Mouse (Mus musculus): ENCODE measurements around the gene Mapkapk5.

Gene Mapkapk5

GRCm38 (mm10) chr5:121545793-121546529, at the start of gene Mapkapk5:
Gene Mapkapk5, minus strand, starts transcription at chr5:121545905.
- peak; percentile 97 to 99 for DNase-seq (ENCODE audit: low spot score in 2 of 2)

- no peak for DNase-seq (ENCODE audit: low spot score in 2 of 2)
Measured at GRCm38 (mm10) chr5:121594714-121595313, 49.1 kb upstream of the Mapkapk5 start.

- DNase-seq (ENCODE audit: low spot score in 2 of 2): peak; percentile 84 to 93
Measured at GRCm38 (mm10) chr5:121593451-121594401, 48.0 kb upstream of the Mapkapk5 start, which contains the start of gene Aldh2. Gene Aldh2, minus strand, starts transcription at chr5:121593824.

DNA sequence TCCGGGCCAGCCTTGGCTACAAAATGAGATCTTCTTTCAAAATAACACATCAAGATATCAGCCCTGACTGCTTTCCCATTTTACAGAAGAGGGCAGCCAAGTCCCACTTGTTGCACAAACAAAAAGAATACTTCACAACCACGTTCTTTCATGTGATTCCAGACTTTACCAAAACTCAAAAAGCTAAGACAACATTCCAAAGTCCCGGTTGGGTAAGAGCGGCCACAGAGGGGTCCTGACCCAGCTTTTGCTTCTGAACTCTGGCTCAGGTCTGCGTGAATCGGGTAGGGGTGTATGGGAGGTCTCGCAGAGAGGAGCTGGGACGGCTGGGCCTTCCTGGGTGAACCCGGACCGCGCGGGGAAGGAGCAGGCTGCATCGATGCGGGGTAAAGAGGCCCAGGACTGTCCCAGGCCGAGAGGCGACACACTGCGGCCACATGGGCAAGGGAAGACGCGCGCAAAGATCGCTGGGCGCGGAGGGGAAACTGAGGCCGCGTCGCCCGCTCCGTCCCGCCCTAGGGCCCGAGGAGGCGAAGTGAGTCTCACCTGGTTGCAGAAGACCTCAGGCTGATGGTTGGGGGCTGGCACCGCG, 47.2 kb upstream of the Mapkapk5 start:
- peak; percentile 39 to 75 for DNase-seq (ENCODE audit: low spot score in 2 of 2)

DNA sequence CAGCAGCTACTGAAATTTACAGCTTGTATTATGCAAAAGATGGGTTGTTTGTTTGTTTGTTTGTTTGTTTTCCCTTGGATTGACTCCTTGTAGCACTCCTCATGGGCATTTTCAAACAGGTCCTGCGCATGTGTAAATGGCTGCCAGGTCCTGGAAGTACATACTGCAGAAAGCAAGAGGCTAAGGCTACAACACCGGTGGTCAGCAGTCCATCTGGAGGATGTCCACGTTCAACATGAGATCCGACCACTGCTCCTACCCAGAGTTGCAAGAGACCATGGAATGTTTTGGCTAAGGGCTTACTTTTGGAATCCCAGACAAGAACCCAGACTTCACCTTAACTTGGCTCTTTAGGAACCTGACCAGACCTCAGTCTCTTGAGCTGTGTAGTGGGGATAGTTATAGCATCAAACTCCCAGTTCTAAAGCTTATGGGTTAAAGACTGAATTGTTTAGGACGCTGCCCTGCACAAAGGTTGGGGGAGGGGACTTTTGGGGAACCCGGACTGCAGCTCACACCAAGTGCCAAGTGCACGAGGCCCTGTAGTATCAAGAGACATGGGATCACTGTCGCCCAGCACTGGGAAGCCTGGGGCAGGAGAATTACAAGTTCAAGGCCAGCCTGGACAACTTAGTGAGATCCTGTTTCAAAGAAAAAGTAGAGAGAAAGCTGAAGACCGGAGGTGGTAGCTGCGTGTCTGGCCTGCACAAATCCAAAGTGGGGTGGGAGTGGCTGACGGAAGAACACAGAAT, 46.5 kb upstream of the Mapkapk5 start:
- DNase-seq (ENCODE audit: low spot score in 2 of 2): no peak

DNA sequence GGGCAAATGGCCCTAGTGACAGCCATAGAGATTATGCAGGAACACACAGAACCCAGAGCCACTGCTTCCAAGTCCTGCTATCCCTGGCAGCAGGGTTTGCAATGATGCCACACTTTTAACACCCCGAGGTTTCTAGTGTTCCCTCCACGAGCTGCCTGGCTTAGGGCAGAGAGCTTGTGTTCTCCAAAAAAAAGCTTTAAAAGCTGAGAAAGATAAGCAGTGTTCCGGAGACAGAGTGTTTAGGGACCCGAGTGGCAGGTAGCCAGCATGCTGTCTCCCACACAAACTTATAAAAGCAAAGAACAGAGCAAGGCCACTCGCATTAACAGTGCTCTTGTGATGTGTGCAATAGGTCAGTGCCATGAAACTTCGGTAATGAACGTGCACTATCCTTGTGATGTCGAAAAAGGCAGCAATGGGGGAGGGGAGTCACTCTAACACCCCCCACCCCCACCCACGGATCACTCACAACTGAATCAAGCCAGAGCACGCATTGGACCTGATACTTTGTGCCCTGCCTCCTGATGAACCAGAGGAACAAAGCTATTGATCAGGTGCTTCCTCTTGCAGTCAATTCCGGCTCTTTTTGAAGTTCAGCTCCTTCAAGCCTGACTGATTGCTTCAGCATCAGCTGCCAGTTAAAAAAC, 45.8 kb upstream of the Mapkapk5 start:
- no peak for DNase-seq (ENCODE audit: low spot score in 2 of 2)

DNA sequence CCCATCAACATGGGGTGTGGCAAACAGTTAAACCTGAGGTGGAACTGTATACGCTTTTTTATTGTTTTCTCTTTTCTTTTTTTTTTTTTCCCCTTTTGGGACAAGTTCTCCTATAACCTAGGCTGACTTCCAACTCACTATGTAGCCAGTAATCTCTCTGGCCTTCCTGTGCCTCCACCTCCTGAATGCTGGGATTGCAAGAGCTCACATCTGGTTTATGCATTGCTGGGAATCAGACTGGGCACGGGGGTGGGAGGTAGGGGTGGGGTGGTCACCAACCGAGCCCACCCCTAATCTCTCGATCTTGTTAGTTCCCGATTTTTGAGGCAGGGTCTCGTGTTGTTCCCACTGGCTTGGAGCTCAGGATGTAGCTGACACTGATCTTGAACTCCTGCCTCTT, 44.2 kb upstream of the Mapkapk5 start:
- DNase-seq (ENCODE audit: low spot score in 2 of 2): no peak

DNA sequence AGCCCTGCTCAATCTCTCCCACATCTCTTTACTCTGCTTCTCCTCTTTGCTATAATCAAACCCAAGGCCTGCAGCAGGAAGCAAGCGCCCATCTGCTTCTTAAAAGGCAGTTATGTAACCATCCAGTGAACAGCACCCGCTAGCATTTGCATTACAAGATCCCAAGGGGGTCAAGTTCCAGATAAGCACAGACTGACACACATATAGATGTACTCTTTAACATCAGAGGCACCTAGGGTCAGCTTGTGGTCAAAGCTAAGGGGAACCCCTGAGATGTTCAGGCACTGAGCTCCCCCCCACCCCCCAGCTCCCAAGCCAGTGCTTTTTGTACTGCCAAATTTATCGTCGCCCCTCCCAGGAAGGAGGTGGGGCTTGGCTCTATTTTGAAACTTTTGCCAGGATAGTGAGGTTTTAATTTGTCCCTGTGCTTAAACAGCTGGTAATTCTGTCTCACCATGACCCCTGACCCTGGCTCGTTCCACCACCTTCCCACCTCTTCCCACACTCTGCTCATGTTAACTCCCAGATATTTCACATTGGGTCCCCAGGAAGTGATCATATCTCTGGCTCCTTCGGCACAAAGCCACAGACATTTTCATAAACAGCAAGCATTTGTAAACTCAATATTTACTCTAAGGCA, 40.8 kb upstream of the Mapkapk5 start:
- peak in 1 of 2 experiments; percentile 34 for DNase-seq (ENCODE audit: low spot score in 2 of 2)

DNA sequence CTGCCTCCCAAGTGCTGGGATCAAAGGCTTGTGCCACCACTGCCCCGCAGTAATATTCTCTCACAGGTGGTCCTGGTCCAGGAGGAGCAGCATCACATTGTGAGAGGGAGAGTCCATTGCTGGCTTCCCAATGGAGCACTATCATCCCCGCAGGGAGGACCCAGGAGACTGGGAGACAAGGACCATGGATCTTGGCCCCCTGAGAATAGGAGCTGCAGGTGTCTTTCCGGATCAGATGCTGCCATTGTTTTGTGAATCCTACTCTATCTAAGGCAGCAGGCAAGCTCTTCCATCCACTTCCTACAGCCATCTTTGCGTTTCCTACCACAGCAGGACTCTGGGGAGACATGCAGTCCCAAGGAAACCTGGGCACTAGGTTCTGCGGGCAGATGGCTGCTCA, 40.0 kb upstream of the Mapkapk5 start:
- no peak for DNase-seq (ENCODE audit: low spot score in 2 of 2)

GRCm38 (mm10) chr5:121585005-121585404, 39.3 kb upstream of the Mapkapk5 start:
- DNase-seq (ENCODE audit: low spot score in 2 of 2): no peak

GRCm38 (mm10) chr5:121583765-121584501, 38.2 kb upstream of the Mapkapk5 start:
- DNase-seq (ENCODE audit: low spot score in 2 of 2): peak; percentile 76 to 83

GRCm38 (mm10) chr5:121581945-121582344, 36.2 kb upstream of the Mapkapk5 start:
- no peak for DNase-seq (ENCODE audit: low spot score in 2 of 2)

GRCm38 (mm10) chr5:121576927-121577488, 31.3 kb upstream of the Mapkapk5 start:
- no peak for DNase-seq (ENCODE audit: low spot score in 2 of 2)

- DNase-seq (ENCODE audit: low spot score in 2 of 2): no peak
Measured at GRCm38 (mm10) chr5:121575867-121576266, 30.2 kb upstream of the Mapkapk5 start.

DNA sequence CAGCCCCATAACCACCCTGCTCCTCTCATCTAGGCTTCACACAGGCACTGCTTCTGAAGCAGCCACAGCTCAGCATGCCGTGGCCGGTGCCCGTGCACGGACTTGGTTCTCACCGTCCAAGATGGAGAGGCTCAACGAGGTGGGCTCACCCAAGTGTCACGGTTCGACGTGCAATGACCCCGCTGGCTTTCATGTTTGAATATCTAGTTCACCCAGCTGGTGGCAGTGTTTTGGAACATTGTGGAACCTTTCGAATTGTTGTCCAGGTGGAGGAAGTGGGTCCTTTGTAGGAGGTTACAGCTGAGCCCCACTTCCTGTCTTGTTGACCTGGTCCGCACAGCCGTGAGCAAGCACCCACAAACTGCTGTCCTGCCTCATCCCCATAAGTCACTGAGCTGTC, 28.4 kb upstream of the Mapkapk5 start:
- DNase-seq (ENCODE audit: low spot score in 2 of 2): no peak

GRCm38 (mm10) chr5:121570787-121571186, 25.1 kb upstream of the Mapkapk5 start:
- DNase-seq (ENCODE audit: low spot score in 2 of 2): no peak

DNA sequence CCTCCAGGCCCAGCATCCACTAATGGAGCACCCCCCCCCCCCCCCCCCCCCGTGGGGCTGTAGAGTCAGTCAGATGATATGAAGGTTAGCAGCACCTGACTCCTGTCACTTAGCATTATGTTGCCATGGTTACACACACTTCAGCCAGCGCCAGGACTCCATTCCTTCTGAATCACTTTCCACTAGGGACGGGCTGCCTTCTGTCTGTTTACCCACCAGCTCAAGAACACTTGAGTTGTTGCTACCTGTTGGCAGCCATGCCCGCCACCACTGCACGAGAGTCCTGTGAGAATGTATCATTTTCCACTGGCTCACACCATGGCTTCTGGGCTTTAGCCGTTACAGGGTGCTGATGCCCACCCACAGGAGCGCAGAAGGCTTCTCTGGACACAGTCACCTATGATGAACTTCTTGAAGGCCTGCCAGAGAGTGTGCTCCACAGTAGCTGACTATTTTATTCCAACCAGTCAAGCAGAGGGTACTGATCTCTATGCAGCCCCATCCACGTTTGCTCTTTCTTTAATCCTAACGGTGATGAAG, 24.2 kb upstream of the Mapkapk5 start:
- DNase-seq (ENCODE audit: low spot score in 2 of 2): no peak

DNA sequence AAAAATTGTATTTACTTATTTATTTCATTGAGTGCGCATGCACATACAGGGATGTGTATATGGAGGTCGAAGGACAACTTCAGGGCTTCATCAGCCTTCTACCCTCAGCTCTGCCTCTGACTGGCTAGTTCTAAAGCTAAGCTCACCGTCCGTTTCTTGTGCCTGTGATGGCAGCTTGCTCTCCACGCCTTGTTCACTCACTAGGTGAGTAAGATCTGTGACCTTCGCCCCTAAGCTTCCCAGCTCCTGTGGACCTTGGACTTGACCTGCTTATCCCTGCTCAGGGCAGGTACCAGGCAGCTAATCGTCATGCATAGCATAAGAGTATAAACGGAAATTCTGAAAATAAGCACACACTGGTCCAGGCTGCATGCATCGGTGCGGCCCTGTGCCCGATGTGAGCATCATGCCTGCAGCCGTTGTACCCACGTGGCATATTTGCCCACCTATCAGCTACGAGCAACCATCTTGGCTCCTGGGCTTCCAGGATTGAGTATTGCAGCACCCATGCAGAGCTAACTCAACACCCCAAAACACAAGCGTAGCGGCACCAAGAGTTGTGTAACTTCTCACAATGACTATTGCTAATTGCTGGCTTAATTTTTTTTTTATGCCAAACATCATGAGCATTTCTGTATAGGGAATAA, 20.5 kb upstream of the Mapkapk5 start:
- DNase-seq (ENCODE audit: low spot score in 2 of 2): no peak
